Mouse (Mus musculus) layer of hippocampus, postnatal 25 days (tissue): Measurements from ENCODE around the gene Rbfox2. TPM values are rescaled to one million over a fixed set of nuclear protein-coding genes. Genes with fewer than 3 reads are reported as not detected.
"Not testable (repeated sequence)": the region's sequence is repeated elsewhere in the genome, so short reads cannot be mapped to it uniquely, and the experiment has no call there.

Source experiments
- DNase-seq, 2 experiments: peaks; one replicate each; pipeline ENCODE4 v3.0.0; 2022; ENCODE audit warnings: mixed read lengths in 2 of 2, low spot score in 1 of 2; ENCODE audit errors: extremely low spot score in 1 of 2
- total RNA-seq, 2 experiments: library from RNA; stranded (reverse); gene quantifications; 2 replicates each; pipeline ENCODE4 v1.2.3; 2021

The Rbfox2 gene
- total RNA-seq, 2 experiments from 2014 or later, result 220 to 233 TPM

DNA sequence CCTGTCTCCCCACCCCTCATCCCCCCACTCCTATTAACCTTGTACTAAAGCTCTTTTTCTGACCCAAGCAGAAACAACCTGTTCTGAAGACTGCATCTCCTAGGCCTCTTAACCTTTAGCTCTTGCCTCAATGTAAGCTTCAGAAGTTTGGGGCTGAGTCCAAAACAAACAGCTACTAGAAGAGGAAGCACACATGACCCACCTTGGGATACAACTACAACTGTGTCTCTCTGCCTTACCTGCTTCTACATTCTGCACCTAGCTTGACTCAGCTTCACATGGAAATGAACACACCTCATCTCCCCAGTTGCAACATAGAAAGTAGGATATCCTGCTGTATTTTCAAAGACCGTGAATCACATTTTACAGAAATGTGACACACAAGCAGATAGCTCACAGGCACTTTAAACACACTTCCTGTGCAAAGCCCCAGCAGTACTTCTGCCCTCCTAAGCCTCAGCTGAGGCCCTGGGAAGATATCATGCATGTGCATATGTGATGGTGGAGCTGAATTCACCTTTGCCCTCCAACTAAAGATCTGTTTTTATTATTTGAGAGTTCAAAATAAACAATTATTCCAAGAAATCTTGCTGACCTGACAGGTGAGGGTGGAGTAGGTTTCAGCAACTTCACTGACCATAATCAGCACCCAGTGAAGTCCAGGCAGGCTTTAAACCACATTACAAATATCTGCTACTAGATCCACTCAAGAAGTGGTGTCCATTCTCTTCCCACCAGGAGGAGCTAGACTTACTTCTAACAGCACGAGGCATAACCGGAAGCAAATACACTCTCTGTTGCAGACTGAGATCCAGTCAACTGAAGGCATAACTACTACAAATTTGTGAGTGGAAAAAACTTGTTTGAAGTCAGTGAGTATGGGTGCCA, 29.7 kb downstream of the Rbfox2 start:
- DNase-seq, result no peak

DNA sequence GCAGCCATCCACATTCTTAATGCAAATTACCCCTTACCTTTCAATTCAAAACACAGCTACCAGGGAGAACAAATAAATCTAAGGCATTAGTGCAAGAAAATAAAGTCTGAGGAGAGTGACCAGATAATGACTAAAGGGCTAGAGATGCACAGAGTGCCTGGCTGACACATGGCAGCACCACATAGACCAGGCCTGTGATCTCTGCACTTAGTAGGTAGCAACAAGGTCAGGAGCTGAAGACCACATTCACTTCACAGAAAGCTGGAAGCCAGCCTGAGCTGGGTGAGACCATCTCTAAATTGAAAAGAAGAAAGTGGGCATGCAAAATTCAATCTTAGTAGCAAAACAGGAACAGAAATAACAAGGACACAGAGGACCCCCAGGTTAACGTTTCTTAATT, 30.5 kb downstream of the Rbfox2 start:
- no peak for DNase-seq

DNA sequence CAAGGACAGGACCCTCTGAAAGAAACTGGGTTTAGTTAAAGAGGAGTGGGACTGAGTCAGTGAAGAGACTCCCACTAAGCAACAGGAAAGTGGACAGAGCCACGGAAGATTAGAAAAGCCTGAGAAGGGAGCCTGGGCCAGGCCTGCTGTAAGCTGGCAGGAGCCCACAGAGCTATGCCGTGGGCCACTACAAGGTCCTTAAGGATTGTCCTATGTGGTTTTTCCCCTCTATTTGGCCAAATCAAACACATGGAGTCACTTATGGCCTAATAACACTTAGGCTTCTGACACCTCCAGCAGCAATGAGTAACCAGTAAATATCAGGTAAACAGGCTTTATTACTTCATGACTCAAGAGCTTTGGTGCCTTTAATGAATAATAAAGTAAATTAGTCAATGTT, 31.2 kb downstream of the Rbfox2 start:
- DNase-seq, result no peak

DNA sequence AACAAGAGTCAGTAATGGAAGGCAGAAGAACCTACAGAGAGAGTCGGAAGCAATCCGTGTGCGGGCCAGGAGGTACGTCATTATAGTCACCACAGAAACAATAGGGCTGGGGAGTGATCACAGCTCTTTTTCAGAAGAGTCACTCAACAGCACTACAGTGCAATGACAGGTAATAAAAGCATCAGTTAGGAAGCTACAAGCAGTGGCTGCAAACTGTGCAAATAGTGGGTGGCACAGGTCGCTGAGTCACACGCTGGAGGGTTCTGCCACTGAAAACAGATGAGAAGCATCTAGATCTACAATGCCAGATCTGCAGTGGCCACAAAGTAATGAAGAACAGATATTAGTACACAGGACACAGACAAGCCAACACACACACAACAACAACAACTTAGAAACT, 32.9 kb downstream of the Rbfox2 start:
- DNase-seq, result no peak

DNA sequence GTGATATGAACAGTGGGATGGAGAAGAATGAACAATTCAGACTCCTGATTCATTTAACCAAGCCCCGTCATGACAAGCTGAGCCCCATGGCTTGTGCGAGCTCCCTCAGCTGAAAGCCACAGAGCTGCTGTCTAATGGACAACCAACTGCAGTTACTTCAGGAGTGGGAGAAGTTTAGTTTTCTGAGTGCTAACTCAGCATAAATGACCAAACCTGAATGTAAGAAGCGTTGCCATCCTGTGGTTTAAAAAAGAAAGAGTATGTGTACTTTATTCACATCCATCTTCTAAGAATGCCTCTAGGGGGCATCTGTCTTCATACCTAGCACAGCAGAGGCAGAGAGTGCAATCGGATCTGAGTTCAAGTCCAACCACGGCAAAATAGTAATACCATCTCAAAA, 35.5 kb downstream of the Rbfox2 start:
- DNase-seq, result no peak

DNA sequence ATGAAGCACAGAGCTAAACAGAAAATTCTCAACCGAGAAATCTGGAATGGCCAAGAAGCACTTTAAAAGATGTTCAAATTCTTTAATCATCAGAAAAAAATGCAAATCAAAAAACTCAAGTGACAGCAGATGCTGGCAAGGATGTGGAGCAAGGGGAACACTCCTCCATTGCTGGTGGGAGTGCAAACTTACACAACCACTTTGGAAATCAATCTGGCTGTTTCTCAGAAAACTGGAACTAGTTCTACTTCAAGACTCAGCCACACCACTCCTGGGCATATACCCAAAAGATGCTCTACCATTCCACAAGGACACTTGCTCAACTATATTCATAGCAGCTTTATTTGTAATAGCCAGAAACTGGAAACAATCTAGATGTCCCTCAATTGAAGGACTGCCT, 37.3 kb downstream of the Rbfox2 start:
- not testable (repeated sequence) for DNase-seq

DNA sequence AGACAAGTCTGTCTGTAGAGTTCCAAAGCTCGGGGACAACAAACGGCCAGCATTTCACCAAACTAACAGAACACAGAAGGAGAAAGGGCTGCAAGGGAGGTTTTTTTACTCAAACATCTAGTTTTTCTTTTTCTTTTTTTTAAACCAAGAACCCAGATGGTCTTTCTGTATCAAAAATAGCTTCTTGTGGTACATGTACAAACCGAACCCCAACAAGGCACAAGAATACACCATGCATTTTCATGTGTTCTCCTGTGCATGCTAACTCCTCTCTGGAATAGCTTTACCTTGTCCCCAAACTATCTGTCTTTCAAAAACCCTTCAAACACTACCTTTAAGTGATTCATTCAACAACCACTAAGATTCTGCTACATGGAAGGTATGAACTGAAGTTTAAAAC, 38.4 kb downstream of the Rbfox2 start:
- DNase-seq, result no peak

DNA sequence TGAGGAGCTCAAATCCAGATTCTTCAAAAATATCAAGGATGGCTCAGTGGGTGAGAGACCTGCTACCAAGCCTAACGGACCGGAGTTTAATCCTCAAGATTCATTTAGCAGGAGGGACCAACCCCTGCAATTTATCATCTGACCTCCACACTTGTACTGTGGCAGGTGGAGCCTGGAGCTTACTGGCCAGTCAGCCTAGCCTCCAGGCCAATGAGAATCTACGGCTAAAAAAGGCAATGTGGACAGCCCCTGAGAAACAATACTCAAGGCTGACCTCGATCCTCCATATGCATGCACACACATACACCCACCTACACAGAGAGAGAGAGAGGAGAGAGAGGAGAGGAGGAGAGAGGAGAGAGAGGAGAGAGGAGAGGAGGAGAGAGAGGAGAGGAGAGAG, 41.5 kb downstream of the Rbfox2 start:
- DNase-seq, result no peak

DNA sequence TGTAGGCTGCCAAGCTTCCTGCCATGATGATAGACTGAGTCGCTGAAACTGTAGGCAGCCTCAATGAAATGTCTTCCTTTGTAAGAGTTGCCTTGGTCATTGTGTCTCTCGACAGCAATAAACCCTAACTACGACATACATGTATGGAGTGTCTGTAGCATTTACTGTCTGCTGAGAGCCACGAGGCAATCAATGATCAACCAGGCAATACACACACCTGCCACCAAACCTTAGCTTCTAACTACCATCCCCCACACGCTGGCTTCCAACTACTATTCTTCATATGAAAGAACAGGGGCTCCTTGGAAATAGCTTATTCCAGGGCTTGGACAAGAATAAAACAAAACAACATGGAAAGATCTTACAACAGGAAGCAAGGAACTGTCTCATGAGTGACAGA, 42.5 kb downstream of the Rbfox2 start:
- no peak for DNase-seq

DNA sequence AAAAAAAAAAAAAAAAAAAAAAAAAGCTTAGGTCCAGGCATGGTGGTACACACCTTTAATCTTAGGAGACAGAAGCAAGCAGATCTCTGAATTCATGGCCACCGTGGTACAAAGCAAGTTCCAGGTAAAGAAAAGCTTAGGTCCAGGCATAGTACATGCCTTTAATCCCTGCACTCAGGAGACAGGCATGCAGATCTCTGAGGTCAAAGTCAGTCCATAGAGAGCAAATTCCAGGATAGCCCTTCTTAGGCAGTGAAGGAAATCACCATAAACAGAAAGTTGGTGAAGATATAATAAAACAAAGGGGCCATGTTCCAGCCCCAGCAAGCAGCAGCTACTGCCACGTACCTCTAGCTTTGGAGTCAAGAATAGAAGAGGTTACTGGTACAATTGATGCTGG, 44.0 kb downstream of the Rbfox2 start:
- DNase-seq, result no peak

DNA sequence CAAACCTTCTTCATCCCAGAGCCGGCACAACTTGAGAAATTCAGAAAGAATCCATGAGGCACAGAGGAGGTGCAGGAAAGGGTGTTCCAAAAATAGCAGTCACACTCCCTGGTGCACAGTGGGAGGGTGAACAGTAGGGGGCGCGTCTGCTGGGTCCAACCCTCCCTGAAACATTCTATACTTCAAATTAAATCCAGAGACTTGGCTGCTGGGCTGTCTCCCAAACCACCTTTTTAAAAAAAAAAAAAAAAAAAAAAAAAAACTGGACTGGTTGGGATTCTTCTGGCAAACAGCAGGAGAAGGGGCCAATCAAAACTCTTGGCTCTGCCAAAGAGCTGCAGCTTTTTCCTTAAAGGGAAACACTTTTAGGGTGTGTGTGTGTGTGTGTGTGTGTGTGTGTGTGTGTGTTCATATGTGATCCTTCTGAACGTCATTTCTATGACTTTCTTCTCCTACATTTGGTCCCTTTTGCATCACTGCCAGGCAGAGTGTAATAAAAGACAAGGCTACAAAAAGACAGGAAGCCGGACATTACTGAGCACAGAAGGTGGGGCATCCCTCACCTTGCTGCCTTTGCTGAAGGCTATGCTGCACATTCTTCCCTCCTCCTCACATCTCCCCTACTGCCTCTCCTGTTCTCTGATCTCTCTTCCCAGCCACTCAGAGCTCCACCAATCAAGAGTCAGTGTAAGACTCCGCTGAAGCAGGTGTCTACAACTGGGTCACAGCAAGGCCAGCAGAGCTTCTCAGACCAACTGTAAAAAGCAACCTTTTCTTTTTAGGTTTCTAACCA, 49.2 kb downstream of the Rbfox2 start:
- DNase-seq, result peak in 1 of 2 experiments; percentile 67

DNA sequence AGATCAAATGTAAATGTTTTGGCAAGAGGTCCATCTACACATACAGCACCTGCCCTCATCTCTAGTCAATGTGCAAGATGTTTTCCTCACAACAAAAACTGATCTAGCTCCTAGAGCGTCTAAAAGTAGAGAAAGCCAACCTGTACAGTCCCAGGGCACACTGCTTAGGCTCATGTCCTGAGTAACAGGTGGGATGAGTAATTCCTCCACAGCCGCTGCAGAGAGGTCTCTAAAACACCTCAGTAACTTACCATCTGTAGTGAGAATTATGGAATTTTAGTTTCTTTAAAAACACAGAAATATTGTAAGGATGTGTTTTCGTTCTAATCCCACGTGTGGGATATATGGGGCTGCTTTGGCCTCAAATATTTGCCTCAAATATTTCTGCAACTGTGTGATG, 50.0 kb downstream of the Rbfox2 start:
- no peak for DNase-seq

DNA sequence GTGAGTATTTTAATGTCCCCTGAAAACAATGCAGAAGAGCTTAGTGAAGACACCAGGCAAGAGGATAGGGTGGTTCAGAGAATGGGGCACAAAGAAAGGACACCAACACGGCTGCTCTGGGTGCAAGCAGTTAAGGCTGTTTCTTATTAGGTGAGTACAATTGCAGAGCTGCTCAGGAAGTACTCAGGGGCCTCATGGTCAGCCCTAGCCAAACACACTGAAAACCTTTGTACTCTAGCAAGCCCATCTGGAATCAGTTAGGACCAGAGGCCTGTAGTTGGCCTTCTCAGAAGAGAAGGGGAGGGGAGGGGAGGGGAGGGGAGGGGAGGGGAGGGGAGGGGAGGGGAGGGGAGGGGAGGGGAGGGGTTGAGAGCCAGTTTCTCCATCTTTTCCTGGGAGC, 52.2 kb downstream of the Rbfox2 start:
- no peak for DNase-seq

DNA sequence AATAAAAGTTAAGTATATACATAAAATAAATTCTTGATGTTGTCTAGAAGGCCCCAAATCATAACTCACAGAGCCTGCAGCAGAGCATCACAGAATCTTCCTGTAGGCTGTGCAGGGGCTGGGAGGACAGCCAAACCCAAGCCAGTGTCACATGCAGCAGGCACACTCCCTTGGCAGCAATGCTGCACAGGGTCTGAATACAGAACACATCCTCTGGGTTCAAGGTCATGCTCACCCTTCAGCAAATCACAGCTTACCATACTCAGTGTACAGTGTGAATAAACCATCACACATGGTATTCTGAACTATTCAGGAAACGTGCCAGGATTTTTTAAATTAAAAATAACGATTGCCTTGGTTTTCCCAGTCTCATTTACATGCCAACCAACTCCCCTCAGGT, 52.7 kb downstream of the Rbfox2 start:
- no peak for DNase-seq

DNA sequence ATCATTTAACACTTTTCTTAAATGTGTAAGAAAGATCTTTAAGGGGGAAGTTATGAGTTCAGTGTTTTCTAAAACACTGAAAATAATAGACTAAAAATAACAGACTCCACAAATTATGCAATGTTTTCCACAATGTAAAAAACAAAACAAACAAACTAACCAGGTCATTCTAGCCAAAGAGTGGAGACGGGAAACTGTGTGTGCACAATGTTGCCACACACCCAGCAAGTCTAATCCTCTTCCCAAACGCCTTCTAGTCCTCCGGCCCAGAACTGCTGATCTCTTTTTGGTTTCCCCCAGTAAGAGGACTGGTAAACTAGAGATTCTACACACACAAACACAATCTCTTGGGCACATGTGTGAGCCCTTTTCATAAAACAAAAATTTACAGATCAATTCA, 55.1 kb downstream of the Rbfox2 start:
- DNase-seq, result no peak

DNA sequence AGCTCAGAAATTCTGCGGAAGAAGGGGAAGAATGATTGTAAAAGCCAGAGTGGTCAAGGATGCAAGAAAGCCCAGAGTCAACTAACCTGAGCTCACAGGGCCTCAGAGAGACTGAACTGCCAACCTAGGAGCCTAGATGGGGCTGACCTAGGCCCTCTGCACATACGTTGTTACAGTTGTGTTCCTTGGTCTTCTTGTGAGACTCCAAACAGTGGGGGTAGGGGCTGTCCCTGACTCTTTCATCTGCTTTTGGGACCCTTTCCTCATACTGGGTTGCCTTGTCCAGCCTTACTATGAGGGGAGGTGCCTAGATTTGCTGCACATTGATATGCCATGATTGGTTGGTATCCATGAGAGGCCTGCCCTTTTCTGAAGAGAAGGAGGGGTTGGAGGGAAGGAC, 56.0 kb downstream of the Rbfox2 start:
- DNase-seq, result no peak

DNA sequence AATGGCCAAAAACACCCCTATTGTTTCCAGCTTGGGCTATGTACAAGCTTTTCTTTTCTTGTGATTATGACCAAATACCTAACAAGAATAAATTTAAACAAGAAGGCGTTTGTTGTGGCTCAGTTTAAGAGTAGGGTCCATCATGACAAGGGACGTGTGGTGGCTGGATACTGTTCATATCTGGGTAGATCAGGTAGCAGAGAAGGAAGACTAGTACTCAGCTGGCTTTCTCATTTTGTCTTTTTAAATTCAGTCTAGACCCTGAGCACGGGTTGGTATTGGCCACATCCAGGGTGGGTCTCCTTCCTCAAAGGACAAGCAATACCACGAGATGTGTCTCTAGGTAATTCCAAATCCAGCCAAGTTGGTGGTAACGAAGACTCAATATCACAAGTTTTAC, 57.4 kb downstream of the Rbfox2 start:
- DNase-seq, result no peak

DNA sequence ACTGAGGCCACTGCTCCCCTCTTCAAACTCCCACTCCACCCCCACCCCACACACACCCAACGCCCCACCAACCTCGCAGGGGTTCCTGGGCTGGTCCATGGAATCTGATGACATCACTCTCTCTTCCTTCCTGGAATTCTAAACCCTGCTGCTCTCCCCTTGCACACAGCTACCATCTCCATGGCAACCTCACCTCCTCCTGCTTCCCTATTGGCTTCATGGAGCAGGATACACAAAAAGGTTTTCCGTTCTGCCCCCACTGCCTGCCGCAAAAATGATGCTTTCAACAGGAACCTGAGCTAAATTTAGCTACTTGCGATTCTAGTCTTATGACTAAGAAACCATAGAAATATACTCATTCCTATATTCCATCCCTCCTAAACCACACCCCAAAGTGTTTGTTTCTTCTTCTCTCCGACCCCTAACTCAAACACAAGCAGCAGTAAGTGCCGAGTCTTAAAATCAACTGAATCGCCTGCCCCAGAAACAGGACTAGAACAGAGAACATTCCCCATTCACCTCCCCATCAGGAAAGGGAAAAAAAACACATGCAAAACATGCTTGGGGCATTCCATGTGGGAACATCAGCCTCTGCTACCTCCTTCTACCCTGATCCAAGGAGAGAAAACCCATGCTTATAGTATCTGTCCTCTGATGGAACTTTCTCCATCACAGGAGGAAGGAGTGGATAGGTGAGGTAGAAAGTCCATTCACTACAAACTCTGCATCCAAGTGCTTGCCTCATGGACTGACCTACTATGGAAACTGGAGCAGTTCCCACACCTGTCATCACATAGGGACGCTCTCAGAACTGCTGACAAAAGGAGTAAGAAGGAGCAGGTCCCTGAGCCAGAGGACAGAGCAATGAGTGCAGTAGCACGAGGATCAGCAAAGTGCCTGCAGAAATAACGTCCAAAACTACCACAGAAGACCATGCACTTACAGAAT, 61.1 kb downstream of the Rbfox2 start:
- peak; percentile 36 to 50 for DNase-seq

DNA sequence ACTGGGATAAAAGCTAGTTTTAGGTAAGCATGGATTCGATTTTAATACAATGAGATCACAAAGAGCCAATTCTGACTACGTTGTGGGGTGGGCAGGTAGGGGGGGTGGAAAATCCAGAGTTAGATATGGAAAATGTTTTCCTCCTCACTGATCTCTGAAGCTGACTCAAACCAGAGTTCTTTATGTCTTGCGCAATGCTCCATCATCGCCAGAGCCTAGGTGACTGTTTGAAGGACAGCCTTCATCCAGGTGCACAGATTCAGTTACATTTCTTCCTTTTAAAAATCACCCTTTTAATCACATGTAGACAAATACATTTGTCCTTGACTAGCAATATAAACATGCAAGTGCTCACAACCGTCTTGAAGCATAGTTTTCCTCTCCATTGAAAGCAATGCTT, 62.2 kb downstream of the Rbfox2 start:
- DNase-seq, result no peak

DNA sequence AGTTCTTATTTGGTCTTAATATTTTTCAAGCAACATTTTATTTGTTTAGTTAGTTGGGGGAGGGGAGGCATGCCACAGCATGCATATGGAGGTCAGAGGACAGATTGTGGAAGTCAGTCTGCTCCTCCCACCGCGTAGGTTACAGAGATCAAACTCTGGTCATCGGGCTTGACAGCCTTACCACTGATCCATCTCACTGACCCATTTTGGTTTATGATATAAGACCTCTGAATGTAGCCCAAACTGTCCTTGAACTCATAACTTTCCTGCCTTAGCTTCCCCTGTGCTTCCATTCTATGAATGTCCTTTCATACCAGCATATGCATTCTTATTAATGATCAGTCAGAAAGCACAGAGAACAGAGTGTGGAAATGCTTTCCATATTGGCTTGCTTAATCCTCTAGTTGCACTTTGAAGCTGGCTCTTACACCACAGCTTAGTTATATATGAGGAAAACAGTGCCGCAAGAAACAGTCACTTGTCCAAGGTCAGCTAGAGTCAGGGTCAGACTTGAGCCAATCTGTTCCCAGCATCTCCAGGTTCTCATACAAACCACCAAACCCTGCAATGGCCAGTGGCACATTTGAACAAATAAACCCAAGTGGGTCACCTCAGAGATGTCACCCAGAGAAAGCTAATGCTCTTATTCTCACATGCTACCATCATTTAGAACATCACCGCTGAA, 62.8 kb downstream of the Rbfox2 start:
- no peak for DNase-seq
